Mouse (Mus musculus) cerebral cortex, adult 2 months (tissue): ENCODE measurements around the gene Rab37.

Experiments
- WGBS: fragments of 180-500 bp; shearing (Covaris S2); methylation state at CpG from one replicate; pipeline ENCODE4 v1.1.7; 2018; 5-methylcytosine and 5-hydroxymethylcytosine counted together

The Rab37 gene

DNA sequence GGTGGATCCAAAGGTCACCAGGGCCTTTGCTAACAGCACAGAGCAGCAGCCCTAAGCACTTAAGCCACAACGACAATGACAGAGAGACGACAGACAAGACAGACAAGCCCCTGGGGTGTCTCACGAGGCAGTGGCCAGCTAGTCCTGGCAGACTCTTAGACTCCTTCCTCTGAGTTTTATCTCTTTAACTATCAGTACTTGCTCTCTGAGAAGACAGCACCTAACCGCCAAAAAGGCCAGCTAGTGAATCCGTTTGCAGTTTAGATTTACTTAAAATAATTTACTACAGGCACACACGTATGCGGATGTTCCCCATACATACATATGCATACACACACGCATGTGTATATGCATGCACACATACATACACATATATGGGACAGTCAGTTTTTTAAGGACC, 106.3 kb downstream of the Rab37 start:
- WGBS, result 84% methylated on average over 8 of the region's 8 CpGs

DNA sequence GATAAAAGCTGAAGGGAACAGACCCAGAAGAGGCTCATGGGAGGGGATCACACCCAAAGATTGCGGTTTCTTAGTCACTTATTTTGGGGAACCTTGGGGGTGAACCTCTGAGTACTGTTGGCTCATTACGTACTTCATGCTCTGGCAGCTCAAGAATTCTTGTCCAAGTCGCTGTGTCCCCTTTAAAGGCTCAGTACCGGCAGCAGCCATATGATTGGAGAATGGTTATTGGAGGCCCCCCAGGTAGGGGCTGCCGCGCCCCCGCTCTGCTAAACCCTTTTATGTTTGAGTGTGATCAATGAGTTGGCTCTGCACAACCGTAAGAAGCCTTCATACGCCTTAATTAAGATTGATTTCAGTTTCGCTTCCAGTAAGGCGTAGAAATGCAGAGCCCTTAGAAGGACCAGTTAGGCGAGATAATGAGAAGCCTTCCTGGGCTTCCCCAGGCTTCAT, 107.7 kb downstream of the Rab37 start:
- 69% methylated on average over 12 of the region's 12 CpGs for WGBS

GRCm38 (mm10) chr11:115200520-115200919, 109.3 kb downstream of the Rab37 start:
- 86% methylated on average over 4 of the region's 4 CpGs for WGBS

- WGBS, result 17% methylated on average over 12 of the region's 12 CpGs
Measured at GRCm38 (mm10) chr11:115202316-115202715, 111.1 kb downstream of the Rab37 start.

- 95% methylated on average over 9 of the region's 9 CpGs for WGBS
Measured at GRCm38 (mm10) chr11:115202756-115203155, 111.5 kb downstream of the Rab37 start.

DNA sequence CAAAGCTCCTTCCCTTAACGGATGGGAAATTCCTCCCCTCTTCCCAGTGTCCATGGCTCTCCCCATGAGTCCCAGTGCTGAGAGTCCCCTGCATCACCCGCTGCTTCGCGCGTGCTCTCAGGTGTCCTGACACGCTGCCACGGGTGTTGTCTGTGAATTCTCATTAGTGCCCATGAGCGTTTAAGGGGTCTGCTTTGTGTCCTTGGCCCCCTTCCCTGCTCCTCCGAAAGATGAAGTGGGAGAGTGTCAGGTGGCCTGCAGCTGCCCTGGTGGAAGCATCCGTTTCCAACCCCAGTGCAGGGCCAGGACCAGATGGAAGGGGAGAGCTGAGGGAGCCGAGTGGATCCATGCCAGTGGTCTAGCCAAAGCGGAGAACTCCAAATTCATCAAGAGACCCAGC, 116.9 kb downstream of the Rab37 start:
- WGBS, result 83% methylated on average over 12 of the region's 12 CpGs

DNA sequence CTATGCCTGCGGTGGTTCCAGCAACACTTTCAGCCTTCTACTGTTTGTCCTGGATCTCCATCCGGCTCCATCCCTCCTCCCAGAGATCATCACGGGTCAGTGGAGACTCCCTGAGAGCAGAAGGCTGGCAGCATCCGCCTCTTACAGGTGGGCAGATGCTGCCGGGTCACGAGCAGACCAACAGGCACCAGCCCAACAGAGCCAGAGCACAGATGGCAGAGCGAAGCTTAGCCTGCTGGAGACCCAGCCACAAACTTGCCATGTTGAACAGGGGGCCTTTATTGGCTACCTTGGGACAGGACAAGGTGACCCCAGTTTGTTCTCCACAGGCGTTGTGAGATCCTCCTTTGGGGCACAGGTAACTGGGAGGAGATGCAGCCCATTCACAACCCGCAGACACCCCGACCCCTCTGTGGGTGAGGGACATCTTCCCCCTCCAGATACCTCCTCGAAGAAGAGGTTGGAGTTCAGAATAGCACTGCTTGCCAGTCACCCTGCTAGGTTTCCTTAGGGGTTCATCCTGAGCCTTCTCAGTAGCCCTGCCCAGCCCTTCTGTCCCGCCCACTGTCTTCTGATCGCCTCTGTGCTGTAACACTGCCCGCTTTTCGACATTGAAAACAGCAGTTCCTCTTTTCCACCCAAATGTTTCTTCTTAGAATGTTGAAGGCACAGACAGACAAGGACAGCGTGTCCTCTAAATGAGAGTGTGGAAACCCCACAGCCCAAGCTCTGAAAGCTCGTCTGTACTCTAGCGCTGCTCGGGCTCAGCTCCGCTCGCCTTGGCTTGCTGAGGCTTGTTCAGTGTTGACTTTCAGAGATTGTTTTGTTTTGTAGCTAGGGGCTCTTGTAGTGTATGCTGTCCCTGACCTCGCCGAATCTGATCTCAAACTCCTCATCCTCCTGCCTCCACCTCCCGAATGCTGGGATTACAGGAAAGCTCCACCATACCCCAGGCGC, 117.8 kb downstream of the Rab37 start:
- WGBS, result 74% methylated on average over 25 of the region's 25 CpGs

GRCm38 (mm10) chr11:115209958-115210357, 118.7 kb downstream of the Rab37 start:
- WGBS, result 84% methylated on average over 7 of the region's 7 CpGs
